Mouse (Mus musculus) layer of hippocampus, adult 9-10 months (tissue): ENCODE data around the gene Iars.
"Not testable (repeated sequence)": the region's sequence is repeated elsewhere in the genome, so short reads cannot be mapped to it uniquely, and the experiment has no call there.

Experiments
- DNase-seq: peaks from one replicate; pipeline ENCODE4 v3.0.0; 2022; ENCODE audit warnings: low spot score

The Iars gene

GRCm38 (mm10) chr13:49736430-49736829 lies 54.5 kb downstream of the Iars start:
- DNase-seq: no peak

GRCm38 (mm10) chr13:49738011-49738410 lies 56.1 kb downstream of the Iars start:
- DNase-seq: no peak

GRCm38 (mm10) chr13:49741285-49742040 lies 59.6 kb downstream of the Iars start:
- no peak for DNase-seq

GRCm38 (mm10) chr13:49756591-49756990 lies 74.7 kb downstream of the Iars start:
- DNase-seq: no peak

- no peak for DNase-seq
These were observed 76.1 kb downstream of the Iars start for GRCm38 (mm10) chr13:49757966-49758365.

DNA sequence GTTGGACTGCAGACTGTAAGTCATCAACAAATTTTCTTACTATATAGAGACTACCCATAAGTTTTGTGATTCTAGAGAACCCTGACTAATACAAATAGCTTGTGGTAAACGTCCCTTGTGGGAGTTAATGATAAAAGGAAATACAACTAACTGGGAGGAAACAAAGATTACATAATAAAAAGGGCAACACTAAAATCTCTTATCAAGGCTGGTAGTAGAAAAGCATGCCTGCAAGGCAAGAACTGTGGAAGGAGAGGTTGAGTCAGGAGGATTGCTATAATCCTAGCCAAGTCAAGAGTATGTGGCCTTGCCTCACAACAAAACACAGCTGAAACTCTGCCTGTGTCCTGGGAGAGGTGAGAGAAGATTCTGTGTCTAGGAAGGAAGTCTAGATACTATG lies 78.8 kb downstream of the Iars start:
- no peak for DNase-seq

GRCm38 (mm10) chr13:49762208-49762607 lies 80.3 kb downstream of the Iars start:
- no peak for DNase-seq

DNA sequence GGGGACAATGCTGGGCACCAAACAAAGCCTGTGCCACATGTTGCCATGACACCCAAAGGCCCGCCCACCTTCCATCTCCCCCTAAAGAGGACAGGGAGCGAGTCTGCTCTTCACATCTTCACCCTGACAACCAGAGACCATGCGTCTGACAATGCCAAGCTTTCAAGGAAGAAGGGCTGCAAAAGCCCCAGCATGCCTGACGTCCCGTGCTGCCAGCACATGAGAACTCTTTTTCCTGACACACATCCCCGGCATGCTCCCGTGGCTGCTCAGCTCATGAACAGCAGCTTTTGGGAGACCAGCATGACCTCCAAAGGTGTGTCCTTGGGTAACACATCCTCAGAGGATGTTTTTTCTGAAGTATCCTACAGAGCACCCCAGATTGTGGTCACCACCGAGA lies 83.4 kb downstream of the Iars start:
- DNase-seq: no peak

- DNase-seq: no peak
These were observed 84.4 kb downstream of the Iars start for GRCm38 (mm10) chr13:49766269-49766668.

GRCm38 (mm10) chr13:49768048-49768447 lies 86.1 kb downstream of the Iars start:
- DNase-seq: no peak

DNA sequence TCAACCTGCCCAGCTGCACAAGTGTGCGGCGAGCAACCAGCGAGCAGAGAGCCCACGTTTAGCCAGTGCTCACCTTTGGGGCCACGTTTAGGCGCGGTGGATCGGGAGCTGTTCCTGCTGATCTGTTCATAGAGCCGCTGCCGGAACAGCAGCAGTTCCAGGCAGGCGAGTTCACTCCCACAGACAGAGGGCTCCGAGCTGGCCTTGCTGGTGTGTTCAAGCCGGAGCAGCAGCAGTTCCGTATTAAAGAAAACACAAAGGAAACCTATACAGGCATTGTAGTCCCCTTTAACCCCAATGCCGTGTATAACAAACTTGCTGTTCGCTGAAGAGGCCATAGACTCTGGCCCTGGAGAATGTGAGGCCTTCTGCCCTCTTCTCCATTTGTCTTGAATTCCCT lies 87.2 kb downstream of the Iars start:
- no peak for DNase-seq

GRCm38 (mm10) chr13:49771536-49771935 lies 89.6 kb downstream of the Iars start:
- not testable (repeated sequence) for DNase-seq
